Mouse (Mus musculus) limb, embryonic 12.5 days (tissue): ENCODE measurements at regions not wholly inside any gene's neighbourhood (a gene's known extent, or its start where the extent isn't known, plus 50 kb on each side); places are given as distances from the start of the nearest gene placed in this dataset.

Source experiments
- ATAC-seq: fragments of 200-750 bp; cut with Nextera tagmentation; 2 replicates; pipeline ENCODE4 v1.8.0; 2017; ENCODE audit warnings: low read depth, moderate TSS enrichment; ENCODE audit not compliant: insufficient number of reproducible peaks, insufficient read depth, low FRiP score, low TSS enrichment
- H3K27ac ChIP-seq: fragments of 300-500 bp; sonication (generic); 2 replicates; pipeline ENCODE4 v1.5.1; 2016; ENCODE audit warnings: mild to moderate bottlenecking, moderate library complexity
- H3K27me3 ChIP-seq: fragments of 300-500 bp; sonication (generic); 2 replicates; pipeline ENCODE4 v1.6.1; 2016; ENCODE audit warnings: mild to moderate bottlenecking, moderate library complexity
- H3K36me3 ChIP-seq: fragments of 300-500 bp; sonication (generic); 2 replicates; pipeline ENCODE4 v1.6.1; 2016; ENCODE audit warnings: mild to moderate bottlenecking, moderate library complexity
- H3K4me1 ChIP-seq: fragments of 300-500 bp; sonication (generic); replicated peaks from 2 replicates; pipeline ENCODE4 v1.6.1; 2016
- H3K4me2 ChIP-seq: fragments of 300-500 bp; sonication (generic); 2 replicates; pipeline ENCODE4 v1.6.1; 2016; ENCODE audit warnings: mild to moderate bottlenecking, moderate library complexity
- H3K4me3 ChIP-seq: fragments of 300-500 bp; sonication (generic); replicated peaks from 2 replicates; pipeline ENCODE4 v1.5.1; 2016; ENCODE audit warnings: mild to moderate bottlenecking
- H3K9ac ChIP-seq: fragments of 300-500 bp; sonication (generic); replicated peaks from 2 replicates; pipeline ENCODE4 v1.6.1; 2016; ENCODE audit warnings: mild to moderate bottlenecking, moderate library complexity
- H3K9me3 ChIP-seq: fragments of 300-500 bp; sonication (generic); 2 replicates; pipeline ENCODE4 v1.6.1; 2016; ENCODE audit warnings: mild to moderate bottlenecking, moderate library complexity
- WGBS: fragments of 180-500 bp; shearing (Covaris S2); methylation state at CpG from one replicate; pipeline ENCODE4 v1.1.7; 2016; 5-methylcytosine and 5-hydroxymethylcytosine counted together

DNA sequence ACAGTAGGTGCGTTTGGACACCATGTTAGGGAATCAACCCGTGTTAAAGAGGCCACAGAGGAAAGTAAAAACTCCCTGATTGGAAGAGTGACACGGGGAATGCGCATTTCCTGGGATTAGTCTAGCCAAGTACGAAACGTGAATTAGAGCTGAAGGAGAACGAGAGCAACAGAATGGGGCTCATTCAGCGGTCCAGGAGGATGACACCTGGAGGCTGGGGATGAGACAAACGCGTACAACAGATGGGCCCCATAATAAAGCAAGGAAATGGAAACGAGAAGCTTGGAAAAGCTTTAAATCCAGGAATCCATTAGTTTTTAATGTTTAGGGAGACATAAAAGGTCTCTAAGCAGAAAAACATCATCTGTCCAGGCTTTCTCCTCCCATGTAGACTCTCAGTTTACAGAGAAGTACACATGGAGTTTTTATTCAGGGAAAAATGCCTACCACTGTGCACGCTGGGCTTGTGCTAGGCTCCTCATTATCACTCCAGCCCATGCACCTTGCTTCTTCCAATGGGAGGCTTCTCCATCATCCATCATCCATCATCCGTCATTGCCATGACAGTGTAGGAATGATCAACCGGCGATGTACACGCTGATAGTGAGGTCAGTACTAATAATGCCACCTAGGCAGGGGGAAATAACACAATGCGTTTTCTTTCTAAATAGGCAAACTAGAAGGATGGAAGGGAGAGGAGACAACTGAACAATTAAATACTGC, 179.5 kb downstream of the Cxxc4 start:
- 79% methylated on average over 17 of the region's 17 CpGs for WGBS
- no peak overlapping the region for H3K9ac ChIP-seq
- no peaks in the 10 kb centered on the region for H3K36me3 ChIP-seq
- H3K9me3 ChIP-seq, result no peaks in the 10 kb centered on the region
- H3K27ac ChIP-seq, result no peak overlapping the region
- ATAC-seq, result no peak
- no peak overlapping the region for H3K4me2 ChIP-seq
- H3K4me3 ChIP-seq, result no peak overlapping the region
- H3K27me3 ChIP-seq, result no peaks in the 10 kb centered on the region
- H3K4me1 ChIP-seq, result no peaks in the 10 kb centered on the region

DNA sequence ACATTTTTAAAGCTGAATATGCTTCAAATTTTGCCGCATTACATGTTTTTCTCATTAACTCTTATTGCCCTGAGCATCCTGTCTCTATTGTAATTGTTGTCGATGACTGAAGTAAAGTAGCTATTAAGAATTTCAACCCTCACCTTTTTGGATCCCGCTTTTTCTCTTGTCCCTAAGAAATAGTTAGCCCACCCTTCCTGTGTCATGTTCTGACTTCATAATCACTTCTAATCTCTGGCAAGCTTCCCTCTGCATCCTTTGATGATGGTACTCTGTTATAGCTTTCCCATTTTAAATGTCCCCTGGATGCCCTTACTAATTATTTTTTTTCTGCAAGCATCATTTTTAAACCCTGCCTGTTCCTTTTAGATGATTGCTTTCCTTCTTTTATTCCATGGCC, 191.3 kb downstream of the Cxxc4 start:
- no peaks in the 10 kb centered on the region for H3K36me3 ChIP-seq
- no peak overlapping the region for H3K4me2 ChIP-seq
- H3K4me1 ChIP-seq, result no peaks in the 10 kb centered on the region
- WGBS, result 74% methylated on average over 3 of the region's 3 CpGs
- H3K9me3 ChIP-seq, result no peaks in the 10 kb centered on the region
- H3K27ac ChIP-seq, result no peak overlapping the region
- H3K27me3 ChIP-seq, result no peaks in the 10 kb centered on the region
- H3K4me3 ChIP-seq, result no peak overlapping the region
- H3K9ac ChIP-seq, result no peak overlapping the region
- ATAC-seq, result no peak

DNA sequence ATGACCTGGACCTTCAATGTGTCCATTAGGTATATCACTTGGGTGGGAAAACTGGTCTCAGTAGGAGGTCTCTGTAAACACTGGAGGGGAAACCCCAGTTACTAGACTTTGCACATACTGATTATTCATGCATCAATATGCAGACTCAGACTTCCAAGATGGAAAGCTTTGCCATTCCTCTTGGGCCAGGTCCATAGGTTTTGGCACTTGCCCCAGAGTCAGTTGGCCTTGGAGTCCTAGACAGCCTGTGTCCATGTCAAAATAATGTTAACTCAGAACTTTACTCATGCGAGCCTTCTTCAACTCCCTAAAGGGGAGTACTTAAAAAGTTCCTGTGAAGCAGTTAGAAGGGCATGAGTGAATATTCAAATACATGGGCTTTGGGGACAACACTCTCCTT, 230.3 kb downstream of the Cxxc4 start:
- Histone ChIP-seq H3K9me3 (no peaks in the 10 kb centered on the region), H3K27ac (no peak overlapping the region), H3K36me3 (no peaks in the 10 kb centered on the region), H3K4me2 (no peak overlapping the region), H3K9ac (no peak overlapping the region), H3K27me3 (no peaks in the 10 kb centered on the region), H3K4me1 (no peaks in the 10 kb centered on the region), H3K4me3 (no peak overlapping the region)
- WGBS, result 83% methylated on average over 1 of the region's 1 CpGs
- ATAC-seq, result no peak

DNA sequence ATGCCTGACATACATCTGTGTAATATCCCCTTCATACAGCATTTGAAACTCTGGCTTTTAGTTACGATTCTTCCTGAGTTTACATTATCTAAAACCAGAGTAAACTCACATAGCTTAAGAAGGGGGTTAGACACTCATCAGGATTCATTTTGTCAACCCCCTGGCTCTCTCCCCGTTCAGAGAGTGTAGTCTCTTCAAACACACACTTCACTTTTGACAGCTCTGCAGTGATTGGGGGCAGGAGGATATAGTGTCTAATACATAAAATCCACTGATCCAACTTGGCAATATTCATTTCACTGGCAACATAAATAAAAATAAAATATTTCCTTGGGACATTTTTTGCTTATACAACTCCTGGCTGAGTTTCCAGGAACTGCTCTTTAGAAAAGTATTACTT, 251.0 kb downstream of the Cxxc4 start:
- no peaks in the 10 kb centered on the region for H3K36me3 ChIP-seq
- ATAC-seq, result no peak
- no peaks in the 10 kb centered on the region for H3K4me1 ChIP-seq
- 78% methylated on average over 2 of the region's 2 CpGs for WGBS
- no peak overlapping the region for H3K4me2 ChIP-seq
- no peaks in the 10 kb centered on the region for H3K27me3 ChIP-seq
- no peak overlapping the region for H3K27ac ChIP-seq
- H3K9ac ChIP-seq, result no peak overlapping the region
- H3K9me3 ChIP-seq, result no peaks in the 10 kb centered on the region
- no peak overlapping the region for H3K4me3 ChIP-seq

DNA sequence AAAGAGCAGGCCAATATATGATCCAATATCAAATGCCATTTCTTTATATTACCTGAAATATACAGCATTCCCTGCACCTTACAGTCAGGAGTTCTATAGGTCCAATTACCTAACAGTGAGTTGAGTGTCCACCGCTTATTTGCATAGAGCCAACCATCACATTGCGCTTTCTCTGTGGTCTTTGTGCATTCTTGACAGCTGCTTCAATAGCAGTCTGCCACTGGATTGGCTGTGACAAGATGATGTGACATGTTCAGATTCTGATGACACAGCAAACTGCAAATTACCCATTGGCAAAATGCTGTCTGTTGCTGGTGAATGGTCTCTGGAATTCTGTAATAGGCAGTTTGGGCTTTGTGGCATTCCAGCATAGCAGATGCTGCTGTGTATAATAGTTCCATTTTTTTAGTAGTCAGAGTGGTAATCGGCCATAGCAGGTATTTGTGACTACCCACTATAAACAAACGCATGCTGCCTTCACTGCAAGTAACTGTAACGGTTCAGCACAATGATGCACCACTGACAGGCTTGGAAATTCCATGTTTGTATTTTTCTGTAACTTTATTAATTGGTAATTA, 253.8 kb downstream of the Cxxc4 start:
- Histone ChIP-seq H3K4me1 (no peaks in the 10 kb centered on the region), H3K27ac (no peak overlapping the region), H3K27me3 (no peaks in the 10 kb centered on the region), H3K9ac (no peak overlapping the region), H3K36me3 (no peaks in the 10 kb centered on the region), H3K9me3 (no peaks in the 10 kb centered on the region), H3K4me3 (no peak overlapping the region), H3K4me2 (no peak overlapping the region)
- ATAC-seq, result no peak
- WGBS, result 93% methylated on average over 5 of the region's 5 CpGs

DNA sequence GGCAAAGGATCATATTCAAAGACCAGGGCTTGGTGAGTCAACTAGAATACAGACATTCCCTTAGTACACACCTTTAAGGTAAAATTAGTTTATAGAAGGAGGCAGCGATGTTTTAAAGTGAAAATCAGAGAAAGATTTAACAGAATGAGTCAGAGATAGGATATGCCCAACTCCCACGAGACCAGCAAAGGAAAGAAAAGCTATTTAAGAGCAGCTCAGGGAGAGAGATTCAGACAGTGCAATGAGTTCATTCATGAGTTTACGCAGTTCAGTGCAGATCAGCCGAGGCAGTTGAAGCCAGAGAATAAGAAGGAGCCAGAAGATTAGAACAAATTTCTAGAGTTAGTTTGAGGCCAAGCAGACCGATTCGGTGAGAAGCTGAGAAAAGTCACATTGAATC, 273.4 kb downstream of the Cxxc4 start:
- H3K4me1 ChIP-seq, result no peaks in the 10 kb centered on the region
- no peak for ATAC-seq
- H3K27me3 ChIP-seq, result no peaks in the 10 kb centered on the region
- H3K9me3 ChIP-seq, result peaks cover 3% of the 10 kb centered on the region; the same call in 1 of the 2 replicates
- H3K36me3 ChIP-seq, result no peaks in the 10 kb centered on the region
- no peak overlapping the region for H3K4me2 ChIP-seq
- WGBS, result 84% methylated on average over 6 of the region's 6 CpGs
- no peak overlapping the region for H3K27ac ChIP-seq
- no peak overlapping the region for H3K9ac ChIP-seq
- H3K4me3 ChIP-seq, result no peak overlapping the region

DNA sequence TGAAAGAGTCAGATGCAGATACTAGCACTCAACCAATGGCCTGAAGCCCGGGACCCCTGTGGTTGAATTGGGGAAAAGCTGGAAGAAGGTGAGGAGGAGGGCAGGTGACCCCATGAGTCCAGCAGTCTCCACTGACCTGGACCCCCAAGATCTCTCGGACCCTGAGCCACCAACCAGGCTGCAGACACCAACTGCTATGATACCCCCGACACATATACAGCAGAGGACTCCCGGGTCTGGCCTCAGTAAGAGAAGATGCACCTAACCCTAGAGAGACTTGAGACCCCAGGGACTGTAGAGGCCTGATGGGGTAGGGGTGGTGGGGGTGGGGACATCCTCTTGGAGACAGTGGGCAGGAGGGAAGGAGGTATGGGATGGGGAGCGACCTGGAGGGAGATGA, 289.5 kb downstream of the Cxxc4 start:
- H3K27me3 ChIP-seq, result no peaks in the 10 kb centered on the region
- WGBS, result 93% methylated on average over 5 of the region's 5 CpGs
- no peaks in the 10 kb centered on the region for H3K9me3 ChIP-seq
- H3K9ac ChIP-seq, result no peak overlapping the region
- ATAC-seq, result no peak
- no peak overlapping the region for H3K27ac ChIP-seq
- H3K4me2 ChIP-seq, result no peak overlapping the region
- no peak overlapping the region for H3K4me3 ChIP-seq
- H3K36me3 ChIP-seq, result no peaks in the 10 kb centered on the region
- H3K4me1 ChIP-seq, result no peaks in the 10 kb centered on the region

DNA sequence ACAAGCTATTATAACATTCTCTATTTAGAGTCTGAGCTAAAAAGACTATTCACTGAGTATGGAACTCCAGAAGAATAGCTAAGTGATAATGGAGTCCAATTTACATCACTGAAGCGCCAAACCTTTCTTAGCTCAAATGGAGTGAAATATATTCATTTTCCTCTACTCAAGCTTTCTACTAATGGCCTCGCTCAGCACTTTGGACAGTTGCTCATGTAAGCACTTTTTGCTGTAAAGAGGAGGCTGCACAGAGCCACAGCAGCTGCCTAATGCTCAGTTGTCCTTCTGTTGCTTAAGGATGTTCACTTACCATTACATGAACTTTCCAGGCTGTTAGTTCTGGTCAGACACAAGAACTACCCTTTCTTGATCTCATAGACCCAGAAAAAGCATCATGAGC, 268.7 kb upstream of the Tacr3 start:
- Histone ChIP-seq H3K9me3 (no peaks in the 10 kb centered on the region), H3K4me3 (no peak overlapping the region), H3K27me3 (no peaks in the 10 kb centered on the region), H3K4me2 (no peak overlapping the region), H3K4me1 (no peaks in the 10 kb centered on the region), H3K36me3 (no peaks in the 10 kb centered on the region), H3K9ac (no peak overlapping the region), H3K27ac (no peak overlapping the region)
- ATAC-seq, result no peak
- WGBS, result 91% methylated on average over 2 of the region's 2 CpGs

DNA sequence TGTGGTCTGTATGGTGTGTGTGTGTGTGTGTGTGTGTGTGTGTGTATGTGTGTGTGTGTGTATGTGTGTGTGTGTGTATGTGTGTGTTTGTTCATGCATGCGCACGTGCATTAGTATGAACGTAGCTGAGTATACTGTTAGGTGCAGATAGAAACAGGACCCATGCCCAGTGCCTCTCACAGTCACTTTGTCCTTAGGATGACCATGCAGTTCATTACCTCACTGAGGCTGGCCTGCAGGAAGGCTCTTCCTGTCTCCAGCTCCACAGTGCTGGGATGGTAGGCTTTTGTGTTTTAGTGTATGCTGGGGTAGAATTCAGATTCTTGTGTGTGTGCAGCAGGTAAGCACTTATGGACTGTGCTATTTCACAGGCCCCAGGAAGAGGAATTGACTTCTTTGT, 250.0 kb upstream of the Tacr3 start:
- Histone ChIP-seq H3K36me3 (no peaks in the 10 kb centered on the region), H3K9ac (no peak overlapping the region), H3K4me2 (no peak overlapping the region), H3K4me3 (no peak overlapping the region), H3K9me3 (no peaks in the 10 kb centered on the region), H3K27ac (no peak overlapping the region), H3K4me1 (no peaks in the 10 kb centered on the region), H3K27me3 (no peaks in the 10 kb centered on the region)
- no peak for ATAC-seq
- WGBS, result 85% methylated on average over 3 of the region's 3 CpGs

DNA sequence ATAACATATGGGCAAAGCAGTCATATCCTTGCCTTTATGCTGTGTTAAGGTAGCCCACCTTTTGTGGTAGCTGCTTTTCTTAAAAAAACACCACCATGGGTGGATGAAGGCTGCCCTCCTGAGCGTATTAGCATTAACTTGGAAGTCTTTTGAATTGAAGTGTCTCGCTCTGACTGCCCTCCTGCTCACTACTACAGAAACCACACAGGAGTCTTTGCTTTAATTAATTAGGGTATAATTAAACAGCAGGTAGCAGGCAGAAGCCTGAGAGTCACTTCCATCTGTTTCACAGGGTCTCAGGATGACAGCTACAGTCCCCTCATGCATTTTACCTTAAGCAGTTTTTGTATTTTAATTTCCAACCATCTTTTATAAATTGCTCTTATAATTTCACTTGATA, 240.2 kb upstream of the Tacr3 start:
- Histone ChIP-seq H3K4me2 (no peak overlapping the region), H3K9me3 (no peaks in the 10 kb centered on the region), H3K27me3 (no peaks in the 10 kb centered on the region), H3K36me3 (no peaks in the 10 kb centered on the region), H3K27ac (no peak overlapping the region), H3K9ac (no peak overlapping the region), H3K4me3 (no peak overlapping the region), H3K4me1 (no peaks in the 10 kb centered on the region)
- WGBS, result 17% methylated on average over 2 of the region's 2 CpGs
- no peak for ATAC-seq

DNA sequence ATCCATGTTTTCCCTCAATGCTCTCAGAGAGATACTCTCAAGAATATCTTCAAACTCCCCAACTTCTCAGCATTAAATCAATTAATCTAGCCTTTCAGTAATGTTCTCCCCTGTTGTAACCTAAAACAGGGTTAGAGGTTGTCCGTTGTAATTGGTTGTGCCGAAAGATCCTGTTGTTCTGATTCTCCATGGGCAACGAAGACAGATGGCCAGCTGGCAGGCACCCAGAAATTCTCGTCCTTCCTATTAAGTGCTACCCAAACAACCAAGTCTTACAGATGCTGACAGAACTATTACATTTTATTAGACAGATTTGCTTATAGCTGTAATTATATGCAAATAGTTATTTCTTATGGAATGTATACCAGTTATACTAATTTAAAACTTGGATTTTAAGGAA, 225.9 kb upstream of the Tacr3 start:
- H3K4me2 ChIP-seq, result no peak overlapping the region
- 51% methylated on average over 4 of the region's 4 CpGs for WGBS
- ATAC-seq, result no peak
- no peak overlapping the region for H3K27ac ChIP-seq
- H3K9me3 ChIP-seq, result no peaks in the 10 kb centered on the region
- no peaks in the 10 kb centered on the region for H3K27me3 ChIP-seq
- no peak overlapping the region for H3K4me3 ChIP-seq
- no peaks in the 10 kb centered on the region for H3K36me3 ChIP-seq
- 0 out of 2 replicates have a peak, but pooled peaks cover 3% of the 10 kb centered on the region for H3K4me1 ChIP-seq
- H3K9ac ChIP-seq, result no peak overlapping the region

DNA sequence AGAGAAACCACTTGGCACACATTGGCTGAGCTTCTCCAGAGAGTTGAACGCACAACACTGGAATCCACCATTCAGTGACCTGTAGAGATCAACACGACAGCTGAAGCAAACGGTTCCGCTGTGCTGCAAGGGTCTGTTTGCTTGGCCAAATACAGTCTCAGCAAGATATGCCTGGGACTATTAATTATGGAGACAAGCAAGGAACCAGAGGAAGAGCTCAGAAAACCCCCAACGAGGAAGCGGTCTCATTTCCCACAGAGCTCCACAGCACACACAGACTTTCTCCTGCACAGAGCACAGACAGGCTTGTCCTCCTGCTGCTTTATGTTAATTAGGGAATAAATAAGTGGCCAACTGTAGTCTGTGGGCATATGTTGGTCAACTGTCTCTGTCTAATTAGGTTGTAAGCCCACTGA, 223.4 kb upstream of the Tacr3 start:
- no peak overlapping the region for H3K4me2 ChIP-seq
- no peak overlapping the region for H3K9ac ChIP-seq
- H3K27ac ChIP-seq, result no peak overlapping the region
- H3K9me3 ChIP-seq, result no peaks in the 10 kb centered on the region
- H3K4me1 ChIP-seq, result 0 out of 2 replicates have a peak, but pooled peaks cover 3% of the 10 kb centered on the region
- H3K27me3 ChIP-seq, result no peaks in the 10 kb centered on the region
- no peaks in the 10 kb centered on the region for H3K36me3 ChIP-seq
- 41% methylated on average over 6 of the region's 6 CpGs for WGBS
- H3K4me3 ChIP-seq, result no peak overlapping the region
- no peak; the same call in 1 of the 2 replicates for ATAC-seq
